Mouse (Mus musculus) intestine, embryonic 16.5 days (tissue): Measurements from ENCODE around the gene Tmem185b. TPM values are rescaled to one million over a fixed set of nuclear protein-coding genes. Genes with fewer than 3 reads are reported as not detected.

Experiments used
- ATAC-seq: fragments of 200-750 bp; cut with Nextera tagmentation; 2 replicates; pipeline ENCODE4 v1.8.0; 2017; ENCODE audit warnings: moderate TSS enrichment, moderate library complexity
- H3K27ac ChIP-seq: fragments of 300-500 bp; sonication (generic); 2 replicates; pipeline ENCODE4 v1.5.1; 2014; ENCODE audit warnings: mild to moderate bottlenecking, low read length
- H3K27me3 ChIP-seq: fragments of 300-500 bp; sonication (generic); replicated peaks from 2 replicates; pipeline ENCODE4 v1.6.1; 2014; ENCODE audit warnings: low read length, control low read depth, mixed read lengths; ENCODE audit not compliant: control insufficient read depth, insufficient read depth
- H3K36me3 ChIP-seq: fragments of 300-500 bp; sonication (generic); 2 replicates; pipeline ENCODE4 v1.6.1; 2014; ENCODE audit warnings: low read length, control low read depth; ENCODE audit not compliant: control insufficient read depth, insufficient read depth
- H3K4me1 ChIP-seq: fragments of 300-500 bp; sonication (generic); 2 replicates; pipeline ENCODE4 v1.6.1; 2014; ENCODE audit warnings: low read length, control low read depth, mixed read lengths; ENCODE audit not compliant: control insufficient read depth, insufficient read depth
- H3K4me2 ChIP-seq: fragments of 300-500 bp; sonication (generic); 2 replicates; pipeline ENCODE4 v1.6.1; 2014; ENCODE audit warnings: low read depth, low read length, control low read depth
- H3K4me3 ChIP-seq: fragments of 300-500 bp; sonication (generic); 2 replicates; pipeline ENCODE4 v1.5.1; 2014; ENCODE audit warnings: mild to moderate bottlenecking, low read length
- H3K9ac ChIP-seq: fragments of 300-500 bp; sonication (generic); 2 replicates; pipeline ENCODE4 v1.6.1; 2014; ENCODE audit warnings: low read depth, low read length
- H3K9me3 ChIP-seq: fragments of 300-500 bp; sonication (generic); 2 replicates; pipeline ENCODE4 v1.6.1; 2016; ENCODE audit warnings: low read length, control low read depth; ENCODE audit not compliant: control insufficient read depth
- WGBS: fragments of 180-500 bp; shearing (Covaris S2); extraction: QIAGEN DNeasy Blood & Tissue Kit; methylation state at CpG from one replicate; pipeline ENCODE4 v1.1.7; 2014; 5-methylcytosine and 5-hydroxymethylcytosine counted together
- polyA plus RNA-seq: library from polyadenylated mRNA; unstranded; fragments of >200 nt; fragmentation: Nextera tagmentation; extraction: Ambion mirVana; gene quantifications from 2 replicates; pipeline ENCODE4 v1.2.1, GENCODE M21; 2015

Gene Tmem185b
- polyA plus RNA-seq, 1 experiment from 2014 or later = 27.2 TPM

DNA sequence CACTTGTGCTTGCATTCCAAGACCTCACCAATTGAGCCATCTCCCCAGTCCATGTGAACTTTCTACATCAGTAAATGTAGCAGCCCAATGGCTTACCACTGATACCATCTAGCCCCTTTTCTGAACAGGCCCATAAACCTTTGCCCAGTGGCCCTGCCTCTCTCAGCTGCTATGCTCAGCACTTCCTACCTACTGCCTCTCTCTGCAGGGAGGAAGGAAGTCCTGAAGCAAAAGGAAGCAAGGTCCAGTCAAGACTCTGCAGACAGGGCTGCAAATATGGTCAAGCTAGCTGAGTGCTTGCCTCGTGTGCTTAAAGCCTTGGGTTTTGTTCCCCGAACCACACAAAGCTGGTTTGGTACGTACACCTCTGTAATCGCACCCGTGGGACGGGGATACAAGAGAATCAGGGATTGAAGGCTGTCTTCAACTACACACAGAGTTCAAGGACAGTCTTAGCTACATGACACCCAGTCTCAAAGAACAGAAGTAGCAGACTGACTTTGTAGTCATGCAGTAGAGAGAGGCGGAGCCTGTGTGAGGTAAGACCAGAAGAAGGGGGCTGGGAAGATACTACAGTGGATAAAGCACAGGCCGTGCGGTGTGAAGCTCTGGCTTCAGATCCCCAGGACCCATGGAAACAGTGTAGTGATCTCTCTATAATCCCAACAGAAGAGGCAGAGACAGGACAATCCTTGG, 27.3 kb upstream of the Tmem185b start:
- peaks cover 6% of the 10 kb centered on the region; the same call in 1 of the 2 replicates for H3K36me3 ChIP-seq
- no peaks in the 10 kb centered on the region for H3K27me3 ChIP-seq
- no peak overlapping the region for H3K4me2 ChIP-seq
- H3K4me1 ChIP-seq = peaks cover 30% of the 10 kb centered on the region
- H3K9ac ChIP-seq = no peak overlapping the region
- H3K9me3 ChIP-seq = no peaks in the 10 kb centered on the region
- 81% methylated on average over 9 of the region's 9 CpGs for WGBS
- peak overlapping the region; percentile 59 for H3K27ac ChIP-seq
- ATAC-seq = peak; percentile 83
- H3K4me3 ChIP-seq = no peak overlapping the region

DNA sequence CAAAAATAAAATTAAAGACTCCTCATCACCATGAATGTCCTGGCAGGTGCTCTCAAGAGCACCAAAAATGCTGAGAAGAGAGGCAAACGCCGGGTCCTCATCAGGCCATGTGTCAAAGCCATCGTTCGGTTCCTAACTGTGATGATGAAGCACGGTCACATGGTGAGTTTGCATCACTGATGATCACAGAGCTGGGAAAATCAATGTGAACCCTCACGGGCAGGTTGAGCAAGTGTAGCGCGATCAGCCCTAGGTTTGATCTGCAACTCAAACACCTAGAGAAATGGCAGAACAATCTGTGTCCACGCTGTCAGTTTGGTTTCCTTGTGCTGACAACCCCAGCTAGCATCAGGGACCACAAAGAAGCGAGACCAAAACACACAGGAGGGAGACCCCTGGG, 26.5 kb upstream of the Tmem185b start:
- Histone ChIP-seq H3K9me3 (no peaks in the 10 kb centered on the region), H3K9ac (no peak overlapping the region), H3K4me2 (no peak overlapping the region), H3K4me1 (peaks cover 28% of the 10 kb centered on the region), H3K36me3 (peaks cover 6% of the 10 kb centered on the region; the same call in 1 of the 2 replicates), H3K27ac (no peak overlapping the region), H3K27me3 (no peaks in the 10 kb centered on the region), H3K4me3 (no peak overlapping the region)
- WGBS = 85% methylated on average over 10 of the region's 10 CpGs
- no peak for ATAC-seq

- no peak overlapping the region for H3K27ac ChIP-seq
- WGBS = 70% methylated on average over 8 of the region's 8 CpGs
Observed at GRCm38 (mm10) chr1:119501881-119502280, 24.1 kb upstream of the Tmem185b start.

DNA sequence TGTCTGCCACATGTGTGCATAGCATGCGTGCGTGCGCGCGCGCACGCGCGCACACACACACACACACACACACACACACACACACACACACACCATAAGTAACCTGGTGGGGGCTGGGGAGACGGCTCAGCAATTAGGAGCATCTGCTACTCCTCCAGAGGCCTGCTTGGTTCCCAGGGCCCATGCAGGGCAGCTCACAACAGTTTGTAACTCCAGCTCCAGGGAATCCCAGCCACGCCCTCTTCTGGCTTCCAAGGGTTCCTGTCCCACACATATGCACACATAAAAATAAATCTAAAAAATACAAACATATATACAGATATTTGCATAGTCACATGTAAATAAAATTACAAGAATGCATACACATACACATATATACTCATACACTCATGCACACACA, 23.2 kb upstream of the Tmem185b start:
- H3K27ac ChIP-seq = no peak overlapping the region
- 86% methylated on average over 11 of the region's 11 CpGs for WGBS
- no peaks in the 10 kb centered on the region for H3K27me3 ChIP-seq
- H3K36me3 ChIP-seq = peaks cover 6% of the 10 kb centered on the region; the same call in 1 of the 2 replicates
- H3K4me3 ChIP-seq = peak overlapping the region; percentile 85
- no peak for ATAC-seq
- H3K4me2 ChIP-seq = peak overlapping the region; percentile 76
- H3K9me3 ChIP-seq = no peaks in the 10 kb centered on the region
- peak overlapping the region; percentile 91 for H3K9ac ChIP-seq
- peaks cover 35% of the 10 kb centered on the region for H3K4me1 ChIP-seq

More at GRCm38 (mm10) chr1:119501881-119502280, 24.1 kb upstream of the Tmem185b start:
- no peak for ATAC-seq
- Histone ChIP-seq H3K9me3 (no peaks in the 10 kb centered on the region), H3K4me3 (no peak overlapping the region), H3K9ac (no peak overlapping the region), H3K36me3 (peaks cover 6% of the 10 kb centered on the region; the same call in 1 of the 2 replicates), H3K4me2 (no peak overlapping the region), H3K27me3 (no peaks in the 10 kb centered on the region), H3K4me1 (peaks cover 35% of the 10 kb centered on the region)

GRCm38 (mm10) chr1:119503181-119503580, 22.8 kb upstream of the Tmem185b start:
- H3K27me3 ChIP-seq = no peaks in the 10 kb centered on the region
- peaks cover 6% of the 10 kb centered on the region; the same call in 1 of the 2 replicates for H3K36me3 ChIP-seq
- peaks cover 34% of the 10 kb centered on the region for H3K4me1 ChIP-seq
- WGBS = 55% methylated on average over 3 of the region's 3 CpGs
- H3K9me3 ChIP-seq = no peaks in the 10 kb centered on the region
- no peak for ATAC-seq
- peak overlapping the region; percentile 85 for H3K4me3 ChIP-seq
- H3K9ac ChIP-seq = peak overlapping the region; percentile 91
- peak overlapping the region; percentile 87; the same call in 1 of the 2 replicates for H3K27ac ChIP-seq
- peak overlapping the region; percentile 76 for H3K4me2 ChIP-seq

DNA sequence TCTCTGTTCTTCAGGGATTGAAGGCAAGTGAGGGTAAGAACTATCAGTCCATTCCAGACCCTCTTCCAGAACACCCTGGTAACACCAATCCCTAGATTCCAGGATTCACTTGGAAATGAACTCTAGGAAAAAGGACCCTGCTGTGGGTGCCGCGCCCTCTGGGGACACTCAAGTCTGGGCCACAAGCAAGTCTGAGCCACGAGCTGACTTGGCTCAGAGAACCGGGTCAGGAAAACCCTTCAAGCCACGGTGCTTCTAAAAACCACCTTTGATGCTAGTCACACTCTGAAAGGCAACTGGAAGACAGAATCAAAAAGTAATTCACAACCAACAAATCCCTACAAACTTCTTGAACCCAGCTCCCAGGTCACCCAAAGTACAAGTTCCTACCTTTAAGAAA, 22.2 kb upstream of the Tmem185b start:
- no peaks in the 10 kb centered on the region for H3K9me3 ChIP-seq
- H3K4me2 ChIP-seq = peak overlapping the region; percentile 76
- peak overlapping the region; percentile 91 for H3K9ac ChIP-seq
- H3K27ac ChIP-seq = peak overlapping the region; percentile 87
- H3K4me1 ChIP-seq = peaks cover 27% of the 10 kb centered on the region
- H3K4me3 ChIP-seq = peak overlapping the region; percentile 85
- 11% methylated on average over 5 of the region's 5 CpGs for WGBS
- ATAC-seq = no peak
- H3K27me3 ChIP-seq = no peaks in the 10 kb centered on the region
- peaks cover 6% of the 10 kb centered on the region; the same call in 1 of the 2 replicates for H3K36me3 ChIP-seq

DNA sequence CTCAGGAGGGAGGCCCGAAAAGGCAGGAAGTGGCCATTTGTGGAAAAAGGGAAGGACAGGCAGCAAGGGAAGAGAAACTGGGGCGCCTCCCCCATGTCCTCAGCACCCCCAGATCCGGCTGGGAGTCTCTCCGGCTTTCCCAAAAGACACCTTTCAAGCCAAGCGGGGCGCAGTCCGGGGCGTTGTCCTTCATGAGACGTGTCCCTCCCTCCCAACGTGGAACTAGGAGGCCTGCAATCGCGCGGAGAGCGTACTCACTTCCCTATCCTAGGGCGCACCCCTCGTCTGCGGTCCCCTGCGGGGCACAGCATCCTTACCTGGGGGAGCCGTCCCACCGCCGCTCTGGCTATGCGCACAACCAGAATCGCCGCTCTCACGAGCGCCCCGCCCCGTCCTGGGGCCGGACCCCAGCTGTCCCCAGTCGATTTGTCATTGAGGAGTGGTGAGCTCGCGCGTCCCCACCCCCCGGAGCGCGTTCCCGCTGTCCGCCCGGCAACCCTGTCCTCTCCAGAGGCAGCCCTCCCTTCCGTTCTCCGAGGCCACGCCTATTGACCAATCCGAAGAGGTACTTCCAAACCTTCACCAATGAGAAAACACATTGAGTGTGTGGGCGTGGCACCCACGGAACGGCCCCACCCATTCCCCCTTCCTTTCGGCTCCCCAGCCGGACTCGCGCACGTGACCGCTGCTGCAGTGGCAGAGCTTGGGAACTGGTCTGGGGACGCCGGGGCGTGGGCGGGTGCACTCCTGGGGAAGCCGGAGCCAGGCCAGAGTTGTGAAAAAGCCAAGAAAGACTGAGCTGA, 21.5 kb upstream of the Tmem185b start, which contains the start of gene Ralb:
Gene Ralb (minus strand): TSS at position 535 of the 803 bp plus-strand sequence.
- peaks cover 4% of the 10 kb centered on the region; the same call in 1 of the 2 replicates for H3K36me3 ChIP-seq
- H3K9ac ChIP-seq = peak within 1 kb of the TSS; percentile 91
- H3K27ac ChIP-seq = peak within 1 kb of the TSS; percentile 87
- under 1% methylated on average over 49 of the region's 57 CpGs for WGBS
- peak within 1 kb of the TSS; percentile 85 for H3K4me3 ChIP-seq
- no peaks in the 10 kb centered on the region for H3K9me3 ChIP-seq
- H3K27me3 ChIP-seq = no peaks in the 10 kb centered on the region
- ATAC-seq = peak; percentile 97
- peak within 1 kb of the TSS; percentile 85 for H3K4me2 ChIP-seq
- peaks cover 23% of the 10 kb centered on the region for H3K4me1 ChIP-seq

DNA sequence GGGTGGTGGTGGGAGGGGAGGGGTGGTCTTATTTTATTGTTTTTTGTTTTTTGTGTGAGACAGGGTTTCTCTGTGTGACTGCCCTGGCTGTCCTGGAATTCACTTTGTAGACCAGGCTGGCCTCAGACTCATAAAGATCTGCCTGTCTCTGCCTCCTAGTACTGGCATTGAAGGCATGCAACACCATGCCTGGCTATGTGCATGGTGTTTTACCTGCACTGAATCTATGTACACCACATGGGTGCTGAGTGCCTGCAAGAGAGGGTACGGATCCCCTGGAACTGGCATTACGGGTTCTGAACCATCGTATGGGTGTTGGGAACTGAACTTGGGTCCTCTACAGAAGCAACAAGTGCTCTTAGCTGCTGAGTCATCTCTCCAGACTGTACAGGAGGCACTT, 20.0 kb upstream of the Tmem185b start:
- WGBS = 90% methylated on average over 3 of the region's 3 CpGs
- H3K36me3 ChIP-seq = no peaks in the 10 kb centered on the region; the same call in 1 of the 2 replicates
- no peak overlapping the region for H3K4me2 ChIP-seq
- H3K9me3 ChIP-seq = no peaks in the 10 kb centered on the region
- H3K27ac ChIP-seq = no peak overlapping the region
- no peak overlapping the region for H3K9ac ChIP-seq
- no peak overlapping the region for H3K4me3 ChIP-seq
- peaks cover 22% of the 10 kb centered on the region for H3K4me1 ChIP-seq
- no peaks in the 10 kb centered on the region for H3K27me3 ChIP-seq
- no peak for ATAC-seq

- H3K9ac ChIP-seq = no peak overlapping the region
- no peak overlapping the region for H3K4me3 ChIP-seq
- no peaks in the 10 kb centered on the region for H3K27me3 ChIP-seq
- H3K4me2 ChIP-seq = no peak overlapping the region
- WGBS = 41% methylated on average over 4 of the region's 4 CpGs
- H3K36me3 ChIP-seq = no peaks in the 10 kb centered on the region
- H3K4me1 ChIP-seq = peaks cover 10% of the 10 kb centered on the region
- ATAC-seq = no peak
- no peaks in the 10 kb centered on the region for H3K9me3 ChIP-seq
- no peak overlapping the region for H3K27ac ChIP-seq
Observed at GRCm38 (mm10) chr1:119508548-119508947, 17.4 kb upstream of the Tmem185b start.
